Mouse (Mus musculus): ENCODE measurements at regions not wholly inside any gene's neighbourhood (a gene's known extent, or its start where the extent isn't known, plus 50 kb on each side); places are given as distances from the start of the nearest gene placed in this dataset.

DNA sequence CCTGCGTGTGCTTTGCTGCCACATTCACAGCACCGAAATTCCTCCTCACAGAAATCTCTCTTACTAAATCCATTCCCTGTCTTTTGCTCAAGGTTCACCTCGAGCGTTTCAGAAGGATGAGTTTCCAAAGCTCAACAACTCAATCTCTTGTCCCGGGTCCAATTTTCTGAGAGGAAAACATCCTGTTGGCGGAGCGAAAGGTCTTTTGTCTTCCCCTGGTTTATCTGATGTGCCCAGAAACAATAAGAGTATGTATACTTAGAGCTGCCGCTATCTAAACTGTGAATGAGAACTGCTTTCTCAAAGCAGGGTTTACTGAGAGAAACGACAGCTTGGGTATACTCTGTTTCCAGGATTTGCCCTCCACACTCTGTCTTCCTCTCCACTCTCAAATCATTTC, 115.6 kb upstream of the Lrig3 start:
- no peak for ATAC-seq (replicated peaks)
- WGBS: 51% methylated on average over 9 of the region's 9 CpGs
- H3K27ac ChIP-seq: no peak overlapping the region
- no peaks in the 10 kb centered on the region for H3K27me3 ChIP-seq (replicated peaks)
- H3K9ac ChIP-seq: no peak overlapping the region
- H3K4me2 ChIP-seq: no peak overlapping the region
- peaks cover 2% of the 10 kb centered on the region for H3K4me1 ChIP-seq
- H3K9me3 ChIP-seq: no peaks in the 10 kb centered on the region
- H3K36me3 ChIP-seq (replicated peaks): no peaks in the 10 kb centered on the region
- no peak overlapping the region for H3K4me3 ChIP-seq

DNA sequence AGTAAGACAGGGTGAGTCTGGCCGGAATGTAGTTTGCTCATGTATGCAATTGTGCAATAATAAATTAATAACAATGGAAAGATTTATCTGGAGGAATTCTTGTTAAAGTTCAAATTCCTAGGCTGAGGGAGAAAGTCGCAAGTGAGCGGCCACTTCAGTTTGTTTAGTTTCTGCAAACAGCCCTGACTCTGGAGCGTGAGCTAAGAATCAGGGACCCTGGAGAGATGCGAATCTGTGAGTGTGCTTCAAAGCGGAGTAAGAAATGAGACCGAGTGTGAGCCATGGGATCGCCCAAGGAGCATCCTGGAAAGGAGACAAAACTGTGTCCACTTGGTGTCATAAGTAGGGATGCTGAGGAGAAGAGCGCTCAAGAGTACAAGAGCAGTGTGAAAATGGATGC, 104.2 kb upstream of the Lrig3 start:
- H3K36me3 ChIP-seq (replicated peaks): no peaks in the 10 kb centered on the region
- no peak overlapping the region for H3K27ac ChIP-seq
- no peak overlapping the region for H3K9ac ChIP-seq
- no peaks in the 10 kb centered on the region for H3K4me1 ChIP-seq
- H3K27me3 ChIP-seq (replicated peaks): no peaks in the 10 kb centered on the region
- no peaks in the 10 kb centered on the region for H3K9me3 ChIP-seq
- 90% methylated on average over 9 of the region's 9 CpGs for WGBS
- H3K4me3 ChIP-seq: no peak overlapping the region
- ATAC-seq (replicated peaks): no peak
- no peak overlapping the region for H3K4me2 ChIP-seq

GRCm38 (mm10) chr10:125866346-125866745, 99.6 kb upstream of the Lrig3 start:
- no peak for ATAC-seq (replicated peaks)
- Histone ChIP-seq H3K9ac (no peak overlapping the region), H3K27me3 (replicated peaks) (no peaks in the 10 kb centered on the region), H3K4me2 (no peak overlapping the region), H3K4me1 (no peaks in the 10 kb centered on the region), H3K9me3 (no peaks in the 10 kb centered on the region), H3K36me3 (replicated peaks) (no peaks in the 10 kb centered on the region), H3K27ac (no peak overlapping the region), H3K4me3 (no peak overlapping the region)
- WGBS: 77% methylated on average over 6 of the region's 6 CpGs

DNA sequence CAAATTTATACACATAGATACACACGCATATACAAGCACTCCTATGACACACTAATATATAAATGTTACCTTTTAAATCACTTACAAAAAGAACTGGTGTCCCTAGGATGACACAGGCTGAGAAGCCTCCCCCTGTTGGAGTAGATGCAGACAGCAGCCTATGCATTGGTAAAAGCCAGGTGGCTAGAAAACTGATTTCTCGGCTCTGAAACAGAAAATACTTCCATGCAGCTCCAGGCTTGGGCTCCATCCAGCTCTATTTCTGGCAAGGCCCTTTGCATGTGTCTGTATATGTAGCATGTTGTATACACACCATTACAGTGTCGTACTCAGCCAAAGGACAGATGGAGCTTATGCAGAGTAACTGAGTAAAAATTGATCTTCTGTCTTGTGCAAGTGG, 81.4 kb upstream of the Lrig3 start:
- no peak overlapping the region for H3K9ac ChIP-seq
- no peak overlapping the region for H3K4me3 ChIP-seq
- H3K4me2 ChIP-seq: no peak overlapping the region
- H3K9me3 ChIP-seq: no peaks in the 10 kb centered on the region
- no peaks in the 10 kb centered on the region for H3K27me3 ChIP-seq (replicated peaks)
- no peak overlapping the region for H3K27ac ChIP-seq
- WGBS: 83% methylated on average over 3 of the region's 3 CpGs
- no peak for ATAC-seq (replicated peaks)
- no peaks in the 10 kb centered on the region for H3K4me1 ChIP-seq
- H3K36me3 ChIP-seq (replicated peaks): no peaks in the 10 kb centered on the region

DNA sequence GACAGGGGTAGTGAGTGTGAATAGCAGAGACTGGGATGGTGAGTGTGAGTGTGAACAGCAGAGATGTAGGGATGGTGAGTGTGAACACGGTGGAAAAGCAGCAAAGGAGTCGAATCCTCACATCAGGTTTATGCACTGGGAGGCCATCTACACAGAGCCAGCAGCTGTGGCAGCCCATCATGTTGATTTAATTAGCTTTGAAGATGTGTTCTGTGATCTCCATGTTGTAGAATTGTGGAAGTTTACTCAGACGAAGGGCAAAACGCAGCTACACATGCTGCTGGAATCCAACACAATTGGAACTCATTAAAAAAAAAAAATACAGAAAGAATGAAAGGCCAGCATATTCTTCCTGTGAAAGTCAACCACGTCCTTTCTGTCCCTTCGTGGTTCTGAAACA, 80.2 kb upstream of the Lrig3 start:
- 47% methylated on average over 6 of the region's 6 CpGs for WGBS

DNA sequence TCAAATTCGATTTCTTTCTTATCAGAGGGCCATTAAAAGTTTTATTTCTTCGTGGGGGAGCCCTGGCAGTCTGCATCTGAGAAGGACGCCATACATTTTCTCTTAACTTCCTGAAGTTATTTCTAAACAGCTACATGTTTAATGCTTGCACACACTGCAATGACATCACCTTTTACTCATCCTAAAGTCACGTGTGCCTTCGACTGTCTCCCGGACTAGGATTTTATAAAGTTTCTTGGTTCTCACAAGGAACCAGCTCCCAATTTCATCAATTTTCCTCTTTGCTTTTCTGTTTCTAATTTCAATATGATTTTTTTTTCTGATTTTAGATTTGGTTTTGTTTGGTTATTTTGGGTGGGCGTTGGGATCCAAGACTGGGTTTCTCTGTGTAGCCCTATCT, 73.8 kb upstream of the Lrig3 start:
- 91% methylated on average over 7 of the region's 7 CpGs for WGBS

More for the DNA sequence above, 80.2 kb upstream of the Lrig3 start:
- no peak overlapping the region for H3K4me2 ChIP-seq
- no peak overlapping the region for H3K4me3 ChIP-seq
- H3K36me3 ChIP-seq (replicated peaks): no peaks in the 10 kb centered on the region
- no peaks in the 10 kb centered on the region for H3K27me3 ChIP-seq (replicated peaks)
- H3K9ac ChIP-seq: no peak overlapping the region
- H3K4me1 ChIP-seq: no peaks in the 10 kb centered on the region
- no peak overlapping the region for H3K27ac ChIP-seq
- no peak for ATAC-seq (replicated peaks)
- H3K9me3 ChIP-seq: no peaks in the 10 kb centered on the region

DNA sequence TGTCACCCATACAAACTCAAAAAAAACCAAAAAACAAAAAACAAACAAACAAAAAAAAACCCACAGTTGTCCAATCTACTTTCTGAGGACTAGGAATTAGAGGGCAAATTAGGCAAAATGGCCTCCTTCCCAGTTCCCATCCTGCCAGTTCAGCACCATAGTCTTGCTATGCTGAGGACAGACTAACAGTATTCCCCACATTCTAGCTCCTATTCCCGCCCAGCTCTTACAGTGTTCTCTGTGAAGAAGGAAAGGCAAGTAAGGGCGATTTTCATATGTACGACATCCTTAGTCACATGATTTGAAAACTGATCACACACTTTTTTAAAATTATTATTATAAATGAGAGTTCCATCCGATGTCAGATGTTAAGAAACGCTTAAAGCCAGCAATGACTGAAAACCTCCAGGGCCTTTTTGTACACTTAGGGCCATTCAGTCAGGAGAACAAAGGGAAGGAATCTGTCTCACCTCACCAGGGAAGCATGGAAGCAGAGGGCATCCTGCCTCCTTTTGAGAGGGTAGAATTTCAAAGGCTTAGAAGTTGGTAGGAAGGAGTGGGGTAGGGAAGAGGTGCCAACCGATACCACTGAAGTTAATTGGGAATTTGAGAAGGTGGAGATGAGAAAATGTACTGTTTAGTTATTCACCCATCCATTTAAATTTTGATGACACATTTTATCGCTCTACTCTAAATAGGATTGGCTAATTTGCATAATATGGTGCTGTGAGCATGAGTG, 70.1 kb upstream of the Lrig3 start:
- 0 out of 2 replicates have a peak, but pooled peaks cover 3% of the 10 kb centered on the region for H3K4me1 ChIP-seq
- H3K4me3 ChIP-seq: no peak overlapping the region
- no peak overlapping the region for H3K4me2 ChIP-seq
- WGBS: 47% methylated on average over 7 of the region's 7 CpGs
- no peak overlapping the region for H3K9ac ChIP-seq
- H3K36me3 ChIP-seq (replicated peaks): no peaks in the 10 kb centered on the region
- no peak for ATAC-seq (replicated peaks)
- no peaks in the 10 kb centered on the region for H3K27me3 ChIP-seq (replicated peaks)
- H3K9me3 ChIP-seq: no peaks in the 10 kb centered on the region
- no peak overlapping the region for H3K27ac ChIP-seq

More for the DNA sequence above, 73.8 kb upstream of the Lrig3 start:
- Histone ChIP-seq H3K4me2 (no peak overlapping the region), H3K27me3 (replicated peaks) (no peaks in the 10 kb centered on the region), H3K9me3 (no peaks in the 10 kb centered on the region), H3K9ac (no peak overlapping the region), H3K36me3 (replicated peaks) (no peaks in the 10 kb centered on the region), H3K27ac (no peak overlapping the region), H3K4me1 (0 out of 2 replicates have a peak, but pooled peaks cover 3% of the 10 kb centered on the region), H3K4me3 (no peak overlapping the region)
- ATAC-seq (replicated peaks): no peak

GRCm38 (mm10) chr10:125896646-125897045, 69.3 kb upstream of the Lrig3 start:
- Histone ChIP-seq H3K4me3 (no peak overlapping the region), H3K4me2 (no peak overlapping the region), H3K36me3 (replicated peaks) (no peaks in the 10 kb centered on the region), H3K27me3 (replicated peaks) (no peaks in the 10 kb centered on the region), H3K9me3 (no peaks in the 10 kb centered on the region), H3K9ac (no peak overlapping the region), H3K27ac (no peak overlapping the region), H3K4me1 (0 out of 2 replicates have a peak, but pooled peaks cover 3% of the 10 kb centered on the region)
- no peak for ATAC-seq (replicated peaks)
- WGBS: 74% methylated on average over 5 of the region's 5 CpGs

DNA sequence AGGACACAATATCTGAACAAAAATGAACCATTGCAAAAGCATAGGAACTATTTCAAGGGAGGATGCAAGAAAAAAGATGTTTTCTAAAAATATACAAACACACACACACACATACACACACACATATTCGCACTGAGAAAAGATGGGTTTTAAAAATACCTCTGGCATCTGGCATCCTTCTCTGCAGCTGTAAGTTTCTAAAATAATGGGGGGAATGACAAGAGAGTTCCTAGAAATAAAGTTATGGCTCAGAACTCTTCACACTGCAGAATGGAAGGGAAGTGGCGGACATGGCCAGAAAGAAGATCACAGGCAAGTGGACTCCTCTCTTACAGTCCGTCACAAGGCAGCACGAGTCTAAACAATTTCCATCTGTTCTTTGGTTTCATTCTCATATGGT, 66.5 kb upstream of the Lrig3 start:
- Histone ChIP-seq H3K36me3 (replicated peaks) (no peaks in the 10 kb centered on the region), H3K4me1 (0 out of 2 replicates have a peak, but pooled peaks cover 3% of the 10 kb centered on the region), H3K27ac (no peak overlapping the region), H3K9me3 (no peaks in the 10 kb centered on the region), H3K9ac (no peak overlapping the region), H3K4me3 (no peak overlapping the region), H3K4me2 (no peak overlapping the region), H3K27me3 (replicated peaks) (no peaks in the 10 kb centered on the region)
- no peak for ATAC-seq (replicated peaks)
- WGBS: 94% methylated on average over 4 of the region's 4 CpGs

- Histone ChIP-seq H3K4me2 (no peak overlapping the region), H3K36me3 (replicated peaks) (no peaks in the 10 kb centered on the region), H3K27ac (no peak overlapping the region), H3K27me3 (replicated peaks) (no peaks in the 10 kb centered on the region), H3K9me3 (no peaks in the 10 kb centered on the region), H3K4me1 (0 out of 2 replicates have a peak, but pooled peaks cover 3% of the 10 kb centered on the region), H3K4me3 (no peak overlapping the region), H3K9ac (no peak overlapping the region)
- no peak for ATAC-seq (replicated peaks)
- WGBS: 94% methylated on average over 2 of the region's 2 CpGs
These were observed 65.4 kb upstream of the Lrig3 start for GRCm38 (mm10) chr10:125900562-125900961.

- Histone ChIP-seq H3K9me3 (no peaks in the 10 kb centered on the region), H3K27me3 (replicated peaks) (no peaks in the 10 kb centered on the region), H3K9ac (no peak overlapping the region), H3K4me1 (no peaks in the 10 kb centered on the region), H3K4me2 (no peak overlapping the region), H3K27ac (no peak overlapping the region), H3K36me3 (replicated peaks) (no peaks in the 10 kb centered on the region), H3K4me3 (no peak overlapping the region)
- no peak for ATAC-seq (replicated peaks)
- 85% methylated on average over 5 of the region's 5 CpGs for WGBS
These were observed 63.3 kb upstream of the Lrig3 start for GRCm38 (mm10) chr10:125902668-125903067.

DNA sequence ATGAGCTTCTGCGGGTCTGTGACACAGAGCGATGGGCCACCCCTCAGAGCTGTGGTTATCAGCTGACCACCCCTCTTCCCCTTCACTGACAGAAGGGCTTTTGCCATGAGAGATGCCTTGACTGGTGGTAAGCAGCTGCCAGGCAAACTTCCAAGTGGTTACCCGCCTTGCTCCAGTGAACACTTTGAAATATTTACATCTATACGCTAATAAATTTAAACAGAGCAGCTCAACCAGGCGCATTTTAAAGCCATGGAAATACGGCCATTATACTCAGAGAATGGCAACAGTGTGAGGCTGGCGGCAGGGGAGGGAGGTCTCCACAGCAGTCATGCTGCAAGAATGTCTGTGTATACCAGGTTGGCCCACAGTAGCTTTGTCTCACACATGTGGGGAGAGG, 53.8 kb upstream of the Lrig3 start:
- Histone ChIP-seq H3K4me3 (no peak overlapping the region), H3K4me2 (no peak overlapping the region), H3K4me1 (no peaks in the 10 kb centered on the region), H3K27ac (no peak overlapping the region), H3K9me3 (no peaks in the 10 kb centered on the region), H3K27me3 (replicated peaks) (no peaks in the 10 kb centered on the region), H3K9ac (no peak overlapping the region), H3K36me3 (replicated peaks) (no peaks in the 10 kb centered on the region)
- 43% methylated on average over 7 of the region's 7 CpGs for WGBS
- ATAC-seq (replicated peaks): no peak

Data from midbrain, embryonic 15.5 days (tissue).